In the genomic region with DNA sequence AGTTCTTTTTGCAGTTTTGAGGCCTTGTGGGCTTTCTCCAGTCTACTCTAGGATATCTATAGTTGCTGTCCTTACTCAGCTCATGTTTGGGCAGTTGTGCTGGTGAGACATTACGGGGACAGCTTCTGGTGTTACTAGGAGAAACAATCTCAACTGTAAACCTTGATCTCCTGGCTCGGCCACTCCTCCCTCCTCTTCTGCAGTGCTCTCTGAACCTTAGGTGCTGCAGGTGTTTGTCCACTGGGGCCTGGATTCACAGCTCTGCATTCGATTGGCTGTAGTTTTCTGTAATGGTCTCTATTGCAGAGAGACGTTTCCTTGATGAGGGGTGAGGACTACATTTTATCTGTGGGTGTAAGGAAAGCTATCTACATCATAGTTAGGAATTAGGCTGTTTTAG, we compare ENCODE assay signal across 23 mouse cellular contexts. TPM values are rescaled to one million over a fixed set of nuclear protein-coding genes. Genes with fewer than 3 reads are reported as not detected.
DNase-seq lines count a peak whose midpoint lies in the region; ATAC-seq and TF ChIP-seq lines count a peak whose summit lies in the region.
"Had no signal": no experiment of that assay in that cellular context is flagged by ENCODE, and none has a peak within 500 bp of the region (broad histone marks: within the 10 kb centered on the region; RNA-seq: fewer than 3 reads in every experiment).

No protein-coding gene starts in this region.

- H3K36me3 ChIP-seq in kidney, adult 2 months (ENCODE audit: control insufficient read depth, insufficient read depth, low read length) = no peaks in the 10 kb centered on the region
- no peaks in the 10 kb centered on the region for H3K36me3 ChIP-seq in kidney, embryonic 14.5 days (ENCODE audit: control insufficient read depth, insufficient read depth, low read length)
- H3K36me3 ChIP-seq in liver, embryonic 13.5 days = peaks cover 13% of the 10 kb centered on the region
- H3K36me3 ChIP-seq in liver, embryonic 12.5 days = peaks cover 27% of the 10 kb centered on the region
- no peaks in the 10 kb centered on the region for H3K36me3 ChIP-seq in intestine, embryonic 16.5 days (ENCODE audit: control insufficient read depth, insufficient read depth, low read length)
- H3K36me3 ChIP-seq in forebrain, embryonic 13.5 days (ENCODE audit: poor library complexity, severe bottlenecking) = no peaks in the 10 kb centered on the region
- H3K36me3 ChIP-seq: heart, embryonic 12.5 days; hindbrain, embryonic 13.5 days; midbrain, embryonic 13.5 days had no signal

- no peak overlapping the region for H3K9ac ChIP-seq in kidney, embryonic 14.5 days (ENCODE audit: low read depth, low read length)
- no peak overlapping the region for H3K9ac ChIP-seq in liver, embryonic 13.5 days
- H3K9ac ChIP-seq in liver, embryonic 12.5 days = no peak overlapping the region
- no peak overlapping the region for H3K9ac ChIP-seq in intestine, embryonic 16.5 days (ENCODE audit: low read depth, low read length)
- H3K9ac ChIP-seq in forebrain, embryonic 13.5 days = no peak overlapping the region
- H3K9ac ChIP-seq: heart, embryonic 12.5 days; hindbrain, embryonic 13.5 days; limb, embryonic 12.5 days; liver, embryonic 15.5 days; midbrain, embryonic 13.5 days had no signal

- no peak for TF ChIP-seq POLR2A in kidney, adult 2 months (IDR thresholded peaks at IDR 0.05; ENCODE audit: low read depth, low read length)

- no peak for TF ChIP-seq CTCF in kidney, adult 2 months (conservative IDR thresholded peaks at IDR 0.05; ENCODE audit: insufficient read depth, insufficient read length, low read depth, low read length)

- ATAC-seq in kidney, embryonic 14.5 days (ENCODE audit: low FRiP score, low TSS enrichment) = no peak
- no peak for ATAC-seq in liver, embryonic 13.5 days (ENCODE audit: low read depth)
- no peak for ATAC-seq in liver, embryonic 12.5 days
- ATAC-seq in intestine, embryonic 16.5 days = peak; percentile 82
- no peak for ATAC-seq in forebrain, embryonic 13.5 days
- ATAC-seq: forebrain, embryonic 16.5 days; midbrain, embryonic 13.5 days; Patski had no signal

- H3K4me2 ChIP-seq in kidney, embryonic 14.5 days (replicated peaks; ENCODE audit: low read depth, low read length) = no peak overlapping the region
- H3K4me2 ChIP-seq in liver, embryonic 13.5 days = no peak overlapping the region
- H3K4me2 ChIP-seq in liver, embryonic 12.5 days = no peak overlapping the region
- peak overlapping the region; percentile 4; the same call in 1 of the 2 replicates for H3K4me2 ChIP-seq in intestine, embryonic 16.5 days (ENCODE audit: low read depth, low read length)
- no peak overlapping the region for H3K4me2 ChIP-seq in forebrain, embryonic 13.5 days
- H3K4me2 ChIP-seq: heart, embryonic 12.5 days; hindbrain, embryonic 13.5 days; limb, embryonic 12.5 days; liver, embryonic 15.5 days; midbrain, embryonic 13.5 days had no signal

- H3K27ac ChIP-seq in kidney, adult 2 months (ENCODE audit: insufficient read depth, low read depth, low read length) = no peak overlapping the region
- no peak overlapping the region for H3K27ac ChIP-seq in kidney, embryonic 14.5 days (ENCODE audit: low read depth, low read length)
- 0 out of 2 replicates have a peak overlapping the region, but pooled peaks have one; percentile 13 for H3K27ac ChIP-seq in liver, embryonic 13.5 days
- H3K27ac ChIP-seq in liver, embryonic 12.5 days = no peak overlapping the region
- H3K27ac ChIP-seq in intestine, embryonic 16.5 days (ENCODE audit: low read length) = peak overlapping the region; percentile 45
- no peak overlapping the region for H3K27ac ChIP-seq in forebrain, embryonic 13.5 days
- H3K27ac ChIP-seq: heart, adult 2 months; limb, embryonic 12.5 days; liver, embryonic 15.5 days; midbrain, embryonic 13.5 days had no signal

- DNase-seq in kidney, adult 2 months = peak; percentile 57
- DNase-seq in liver, embryonic 13.5 days = no peak
- peak; percentile 63 for DNase-seq in yolk sac, embryonic 10.5 days (ENCODE audit: low spot score)
- DNase-seq: adrenal gland, postnatal 10 days; cerebellum, adult 8-10 months; cerebellum, postnatal 25 days; heart, adult 2 months; heart, postnatal 4 days; layer of hippocampus, adult 9-11 months; lung, postnatal 36 days; thymus, postnatal 4 days had no signal

- 48% methylated on average over 4 of the region's 4 CpGs for WGBS in kidney, adult 2 months
- 76% methylated on average over 4 of the region's 4 CpGs for WGBS in kidney, embryonic 14.5 days
- 60% methylated on average over 4 of the region's 4 CpGs for WGBS in liver, embryonic 13.5 days (ENCODE audit: insufficient replicate concordance)
- 72% methylated on average over 4 of the region's 4 CpGs for WGBS in liver, embryonic 12.5 days (ENCODE audit: insufficient replicate concordance)
- 51% methylated on average over 4 of the region's 4 CpGs for WGBS in intestine, embryonic 16.5 days
- 86% methylated on average over 4 of the region's 4 CpGs for WGBS in forebrain, embryonic 13.5 days

- H3K4me1 ChIP-seq in kidney, adult 2 months (ENCODE audit: control insufficient read depth, insufficient read depth, low read length) = peaks cover 15% of the 10 kb centered on the region
- H3K4me1 ChIP-seq in kidney, embryonic 14.5 days (ENCODE audit: control insufficient read depth, insufficient read depth, low read length) = peaks cover 12% of the 10 kb centered on the region
- H3K4me1 ChIP-seq in liver, embryonic 13.5 days (replicated peaks) = peaks cover 84% of the 10 kb centered on the region
- H3K4me1 ChIP-seq in liver, embryonic 12.5 days = peaks cover 84% of the 10 kb centered on the region
- H3K4me1 ChIP-seq in intestine, embryonic 16.5 days (ENCODE audit: control insufficient read depth, insufficient read depth, low read length) = peaks cover 42% of the 10 kb centered on the region
- H3K4me1 ChIP-seq in forebrain, embryonic 13.5 days = peaks cover 34% of the 10 kb centered on the region

- no peak overlapping the region for H3K4me3 ChIP-seq in kidney, adult 2 months (ENCODE audit: insufficient read depth, low read depth, low read length)
- no peak overlapping the region for H3K4me3 ChIP-seq in kidney, embryonic 14.5 days (ENCODE audit: low read length)
- no peak overlapping the region for H3K4me3 ChIP-seq in liver, embryonic 13.5 days (replicated peaks)
- no peak overlapping the region for H3K4me3 ChIP-seq in liver, embryonic 12.5 days
- H3K4me3 ChIP-seq in intestine, embryonic 16.5 days (ENCODE audit: low read length) = no peak overlapping the region
- H3K4me3 ChIP-seq in forebrain, embryonic 13.5 days = no peak overlapping the region
- H3K4me3 ChIP-seq: heart, adult 2 months; heart, embryonic 12.5 days; hindbrain, embryonic 13.5 days; limb, embryonic 12.5 days; liver, embryonic 15.5 days; megakaryocyte, embryonic 14.5 days; midbrain, embryonic 13.5 days had no signal

- H3K9me3 ChIP-seq in kidney, embryonic 14.5 days (ENCODE audit: control insufficient read depth, low read length) = no peaks in the 10 kb centered on the region
- H3K9me3 ChIP-seq in liver, embryonic 13.5 days (replicated peaks) = no peaks in the 10 kb centered on the region
- H3K9me3 ChIP-seq in liver, embryonic 12.5 days (replicated peaks) = no peaks in the 10 kb centered on the region
- H3K9me3 ChIP-seq in intestine, embryonic 16.5 days (ENCODE audit: control insufficient read depth, low read length) = no peaks in the 10 kb centered on the region
- no peaks in the 10 kb centered on the region for H3K9me3 ChIP-seq in forebrain, embryonic 13.5 days (replicated peaks)
- H3K9me3 ChIP-seq: heart, embryonic 12.5 days; hindbrain, embryonic 13.5 days; limb, embryonic 12.5 days; liver, embryonic 15.5 days; midbrain, embryonic 13.5 days had no signal

- no peaks in the 10 kb centered on the region for H3K27me3 ChIP-seq in kidney, adult 2 months (replicated peaks; ENCODE audit: control insufficient read depth, insufficient read depth, low read length)
- no peaks in the 10 kb centered on the region for H3K27me3 ChIP-seq in kidney, embryonic 14.5 days (ENCODE audit: control insufficient read depth, insufficient read depth, low read length)
- H3K27me3 ChIP-seq in liver, embryonic 13.5 days = no peaks in the 10 kb centered on the region
- no peaks in the 10 kb centered on the region for H3K27me3 ChIP-seq in liver, embryonic 12.5 days (replicated peaks)
- no peaks in the 10 kb centered on the region for H3K27me3 ChIP-seq in intestine, embryonic 16.5 days (replicated peaks; ENCODE audit: control insufficient read depth, insufficient read depth, low read length)
- H3K27me3 ChIP-seq in forebrain, embryonic 13.5 days = no peaks in the 10 kb centered on the region
- H3K27me3 ChIP-seq: heart, embryonic 12.5 days; hindbrain, embryonic 13.5 days; limb, embryonic 12.5 days; liver, embryonic 15.5 days; megakaryocyte, embryonic 14.5 days; midbrain, embryonic 13.5 days; Patski had no signal

RNA-seq across cellular contexts. Expression of a gene that starts 6.0 kb away (rescaled TPM):
- polyA plus RNA-seq in kidney, adult 2 months (2012; rRNA removed) = 21.0 and 23.7 TPM in 2 replicates
- polyA plus RNA-seq in kidney, embryonic 14.5 days (2014; fragmentation: Nextera tagmentation; extraction: Ambion mirVana) = 18.8 and 44.4 TPM in 2 replicates
- polyA plus RNA-seq in liver, embryonic 13.5 days (2015; fragmentation: Nextera tagmentation; extraction: Ambion mirVana) = 19.5 and 28.1 TPM in 2 replicates
- 30.1 and 30.9 TPM in 2 replicates for polyA plus RNA-seq in liver, embryonic 12.5 days (2016; fragmentation: Nextera tagmentation; extraction: Ambion mirVana)
- 46.0 and 49.3 TPM in 2 replicates for polyA plus RNA-seq in intestine, embryonic 16.5 days (2015; fragmentation: Nextera tagmentation; extraction: Ambion mirVana)
- 64.7 and 69.5 TPM in 2 replicates for polyA plus RNA-seq in forebrain, embryonic 13.5 days (2015; fragmentation: Nextera tagmentation; extraction: Ambion mirVana)

RNA-seq across cellular contexts. Expression of a gene that starts 12.1 kb away (rescaled TPM):
- polyA plus RNA-seq in kidney, adult 2 months (2012; rRNA removed) = 10.1 and 10.6 TPM in 2 replicates
- 14.0 and 23.7 TPM in 2 replicates for polyA plus RNA-seq in kidney, embryonic 14.5 days (2014; fragmentation: Nextera tagmentation; extraction: Ambion mirVana)
- 4.3 and 4.7 TPM in 2 replicates for polyA plus RNA-seq in liver, embryonic 13.5 days (2015; fragmentation: Nextera tagmentation; extraction: Ambion mirVana)
- polyA plus RNA-seq in liver, embryonic 12.5 days (2016; fragmentation: Nextera tagmentation; extraction: Ambion mirVana) = 7.1 and 9.1 TPM in 2 replicates
- polyA plus RNA-seq in intestine, embryonic 16.5 days (2015; fragmentation: Nextera tagmentation; extraction: Ambion mirVana) = 13.5 and 13.9 TPM in 2 replicates
- polyA plus RNA-seq in forebrain, embryonic 13.5 days (2015; fragmentation: Nextera tagmentation; extraction: Ambion mirVana) = 22.1 and 24.0 TPM in 2 replicates

RNA-seq across cellular contexts. Expression of a gene that starts 43.0 kb away (rescaled TPM):
- 19.1 and 19.5 TPM in 2 replicates for polyA plus RNA-seq in kidney, adult 2 months (2012; rRNA removed)
- polyA plus RNA-seq in kidney, embryonic 14.5 days (2014; fragmentation: Nextera tagmentation; extraction: Ambion mirVana) = 37.4 and 70.8 TPM in 2 replicates
- polyA plus RNA-seq in liver, embryonic 13.5 days (2015; fragmentation: Nextera tagmentation; extraction: Ambion mirVana) = 16.3 and 21.2 TPM in 2 replicates
- polyA plus RNA-seq in liver, embryonic 12.5 days (2016; fragmentation: Nextera tagmentation; extraction: Ambion mirVana) = 23.5 and 25.7 TPM in 2 replicates
- 30.7 and 31.6 TPM in 2 replicates for polyA plus RNA-seq in intestine, embryonic 16.5 days (2015; fragmentation: Nextera tagmentation; extraction: Ambion mirVana)
- polyA plus RNA-seq in forebrain, embryonic 13.5 days (2015; fragmentation: Nextera tagmentation; extraction: Ambion mirVana) = 39.4 and 46.6 TPM in 2 replicates

Comparison
In these comparisons a context has a peak if more than half of its experiments do, and no peak if none do; other contexts are left out.
1. H3K27ac ChIP-seq: peak in liver, embryonic 13.5 days (single experiment) and intestine, embryonic 16.5 days (single experiment); none in kidney, adult 2 months (single experiment), kidney, embryonic 14.5 days (single experiment), liver, embryonic 12.5 days (single experiment) and forebrain, embryonic 13.5 days (single experiment).